Mouse (Mus musculus) layer of hippocampus, adult 9-11 months (tissue): Measurements from ENCODE around the gene Pnpla8.

ENCODE experiments used
- DNase-seq: peaks from one replicate; pipeline ENCODE4 v3.0.0; 2022

Pnpla8 gene

DNA sequence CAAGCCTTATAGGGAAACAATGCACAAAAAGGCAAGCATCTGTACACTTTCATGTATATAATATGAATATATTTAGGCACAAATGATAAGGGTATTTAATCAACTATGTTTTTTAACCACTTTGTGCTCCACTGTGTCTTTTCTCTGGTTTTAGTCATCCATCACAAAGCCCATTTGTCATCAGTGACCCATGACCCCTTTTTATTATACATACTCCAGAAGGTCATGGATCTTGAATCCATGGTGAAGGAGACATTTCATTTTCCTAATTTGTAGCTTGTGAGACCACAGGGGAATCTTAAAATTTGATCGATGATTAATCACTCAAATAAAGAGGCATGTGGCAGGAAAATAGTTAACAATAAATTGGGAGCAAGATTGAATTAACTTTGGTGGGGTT, 136.7 kb downstream of the Pnpla8 start:
- no peak for DNase-seq

DNA sequence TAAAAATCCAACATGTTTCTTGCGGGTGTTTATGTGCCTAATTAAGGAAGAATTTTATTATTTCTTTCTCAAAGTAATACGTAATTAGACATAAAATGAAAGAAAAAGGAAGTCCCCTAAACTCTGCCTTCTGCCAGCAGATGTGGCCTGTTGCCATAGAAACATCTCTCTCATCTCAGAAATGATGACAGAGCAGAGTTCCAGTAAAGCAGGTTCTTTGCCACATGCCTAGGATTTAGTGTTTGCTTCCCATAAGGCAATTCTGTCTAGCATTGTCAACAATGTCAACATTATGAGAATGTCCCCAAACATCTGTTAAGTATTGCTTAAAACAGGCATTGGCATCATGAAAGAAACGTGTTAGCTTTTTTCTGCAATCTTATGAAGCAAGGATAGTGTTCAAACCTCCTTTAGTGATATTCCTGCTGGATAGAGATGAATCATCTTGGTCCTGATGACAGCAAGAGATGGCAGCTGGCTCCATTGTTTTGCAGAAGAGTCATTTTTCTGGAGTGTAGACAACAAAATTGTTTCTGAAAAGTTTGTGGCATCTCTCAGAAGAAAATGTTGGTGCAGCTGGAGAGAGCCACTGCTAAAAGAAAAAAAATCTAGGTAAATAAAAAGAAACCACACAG, 150.0 kb downstream of the Pnpla8 start:
- no peak for DNase-seq
